Mouse (Mus musculus) G1E (cell line): ENCODE measurements around the gene H2-D1. TPM values are rescaled to one million over a fixed set of nuclear protein-coding genes. Genes with fewer than 3 reads are reported as not detected.

Source experiments
- ATAC-seq: 2 replicates; pipeline ENCODE4 v1.8.0; 2016; ENCODE audit warnings: mild to moderate bottlenecking; ENCODE audit not compliant: insufficient number of reproducible peaks, poor library complexity, low FRiP score, severe bottlenecking; ENCODE audit errors: extremely low read depth
- DNase-seq: peaks from one replicate; pipeline ENCODE4 v3.0.0; 2012; ENCODE audit warnings: low spot score
- H3K27me3 ChIP-seq: 2 replicates; pipeline ENCODE4 v1.6.1; 2012; ENCODE audit warnings: mild to moderate bottlenecking, low read length, inconsistent platforms; ENCODE audit not compliant: insufficient read depth
- H3K36me3 ChIP-seq: replicated peaks from 2 replicates; pipeline ENCODE3; 2012; ENCODE audit warnings: mild to moderate bottlenecking, inconsistent platforms
- H3K4me1 ChIP-seq: 2 replicates; pipeline ENCODE4 v1.6.1; 2012; ENCODE audit warnings: low read depth, low read length, inconsistent platforms, mixed read lengths; ENCODE audit not compliant: insufficient read depth
- H3K4me3 ChIP-seq: 2 replicates; pipeline ENCODE4 v1.5.1; 2012; ENCODE audit warnings: low read depth, mild to moderate bottlenecking, inconsistent platforms, low read length, moderate library complexity, mixed read lengths
- H3K9me3 ChIP-seq: replicated peaks from 2 replicates; pipeline ENCODE4 v1.6.1; 2012; ENCODE audit warnings: inconsistent platforms
- CTCF ChIP-seq: IDR thresholded peaks from 2 replicates; pipeline ENCODE4 v1.5.1; 2012; ENCODE audit warnings: low read depth, low read length, inconsistent platforms, mixed read lengths
- GATA1 ChIP-seq: IDR thresholded peaks from 2 replicates; pipeline ENCODE4 v1.6.1; 2012; ENCODE audit warnings: borderline replicate concordance, low read length, inconsistent platforms, mixed read lengths
- GATA2 ChIP-seq: IDR thresholded peaks from 2 replicates; pipeline ENCODE4 v1.6.1; 2012; ENCODE audit warnings: low read depth, low read length, inconsistent platforms, borderline replicate concordance
- POLR2AphosphoS5 ChIP-seq: IDR thresholded peaks from 2 replicates; pipeline ENCODE4 v1.6.1; 2012; ENCODE audit warnings: low read depth, low read length, inconsistent platforms; ENCODE audit not compliant: insufficient replicate concordance
- TAL1 ChIP-seq: conservative IDR thresholded peaks from 2 replicates; pipeline ENCODE4 v1.6.1; 2012; ENCODE audit warnings: low read depth, low read length, inconsistent platforms, mixed read lengths
- polyA plus RNA-seq: library from polyadenylated mRNA; stranded (reverse); fragments of >175 nt; gene quantifications from 2 replicates; pipeline ENCODE4 v1.2.3, GENCODE M21; 2012
- total RNA-seq, 2 experiments: library from RNA; stranded (forward) in 1 of 2; stranded (reverse) in 1 of 2; fragments of 200-1000 nt in 1 of 2; fragments of >200 nt in 1 of 2; fragmentation: Nextera tagmentation in 1 of 2; gene quantifications; 2 replicates each; pipeline ENCODE4 v1.2.3; 2014 to 2017

Gene H2-D1
- total and polyA plus RNA-seq, 3 experiments: 53.6 to 109 (median 88.5) TPM

GRCm38 (mm10) chr17:35255301-35255700 is 7.2 kb upstream of the H2-D1 start:
- DNase-seq: no peak
- TF ChIP-seq POLR2AphosphoS5 (no peak; the same call in 1 of the 2 replicates), TAL1 (no peak), GATA2 (no peak), CTCF (no peak), GATA1 (no peak)
- Histone ChIP-seq H3K4me3 (no peak overlapping the region), H3K4me1 (peaks cover 61% of the 10 kb centered on the region), H3K9me3 (no peaks in the 10 kb centered on the region), H3K36me3 (peaks cover 44% of the 10 kb centered on the region), H3K27me3 (no peaks in the 10 kb centered on the region)
- ATAC-seq: no peak

- Histone ChIP-seq H3K9me3 (no peaks in the 10 kb centered on the region), H3K36me3 (peaks cover 40% of the 10 kb centered on the region), H3K4me1 (peaks cover 57% of the 10 kb centered on the region), H3K4me3 (no peak overlapping the region), H3K27me3 (no peaks in the 10 kb centered on the region)
- ATAC-seq (no peak), DNase-seq (no peak)
- TF ChIP-seq GATA1 (no peak), GATA2 (no peak), POLR2AphosphoS5 (no peak; the same call in 1 of the 2 replicates), TAL1 (no peak), CTCF (no peak)
Observed at GRCm38 (mm10) chr17:35255704-35256103, 6.8 kb upstream of the H2-D1 start.

GRCm38 (mm10) chr17:35257378-35257777 is 5.2 kb upstream of the H2-D1 start:
- no peaks in the 10 kb centered on the region for H3K9me3 ChIP-seq
- no peaks in the 10 kb centered on the region for H3K27me3 ChIP-seq
- H3K4me3 ChIP-seq: peak overlapping the region; percentile 69; the same call in 1 of the 2 replicates
- H3K36me3 ChIP-seq: peaks cover 24% of the 10 kb centered on the region
- ATAC-seq (no peak), DNase-seq (no peak)
- TF ChIP-seq CTCF (no peak), POLR2AphosphoS5 (no peak), TAL1 (no peak), GATA1 (no peak), GATA2 (no peak)
- H3K4me1 ChIP-seq: peaks cover 53% of the 10 kb centered on the region

- peak; percentile 58 for DNase-seq
Observed at GRCm38 (mm10) chr17:35257824-35258491, 4.6 kb upstream of the H2-D1 start.

GRCm38 (mm10) chr17:35258492-35259478 is 3.7 kb upstream of the H2-D1 start:
- H3K4me1 ChIP-seq: peaks cover 44% of the 10 kb centered on the region
- peaks cover 11% of the 10 kb centered on the region for H3K36me3 ChIP-seq
- H3K4me3 ChIP-seq: peak overlapping the region; percentile 69; the same call in 1 of the 2 replicates
- DNase-seq (peak; percentile 60), ATAC-seq (peak; percentile 58)
- no peaks in the 10 kb centered on the region for H3K27me3 ChIP-seq
- H3K9me3 ChIP-seq: no peaks in the 10 kb centered on the region
- no peak for TF ChIP-seq TAL1
- no peak for TF ChIP-seq GATA2
- no peak for TF ChIP-seq CTCF
- no peak for TF ChIP-seq POLR2AphosphoS5
- no peak for TF ChIP-seq GATA1

More at GRCm38 (mm10) chr17:35257824-35258491, 4.6 kb upstream of the H2-D1 start:
- Histone ChIP-seq H3K27me3 (no peaks in the 10 kb centered on the region), H3K36me3 (peaks cover 19% of the 10 kb centered on the region), H3K9me3 (no peaks in the 10 kb centered on the region), H3K4me1 (peaks cover 51% of the 10 kb centered on the region), H3K4me3 (peak overlapping the region; percentile 69)
- TF ChIP-seq GATA2: no peak
- TF ChIP-seq CTCF: peak; percentile 72
- no peak for TF ChIP-seq POLR2AphosphoS5
- ATAC-seq: no peak

- TF ChIP-seq GATA2: no peak
- TF ChIP-seq TAL1: no peak
- TF ChIP-seq CTCF: no peak
- no peak for TF ChIP-seq POLR2AphosphoS5
- no peak for TF ChIP-seq GATA1
- peaks cover 10% of the 10 kb centered on the region for H3K36me3 ChIP-seq
- no peak for DNase-seq
- no peak overlapping the region for H3K4me3 ChIP-seq
- no peaks in the 10 kb centered on the region for H3K9me3 ChIP-seq
- no peak for ATAC-seq
- H3K27me3 ChIP-seq: no peaks in the 10 kb centered on the region
- peaks cover 43% of the 10 kb centered on the region for H3K4me1 ChIP-seq
Observed at GRCm38 (mm10) chr17:35259621-35260020, 2.9 kb upstream of the H2-D1 start.
